In genomic region chr12:102705216-102705871, GRCm38 (mm10) we compare ENCODE assay signal across 8 mouse cellular contexts. TPM values are rescaled to one million over a fixed set of nuclear protein-coding genes. Genes with fewer than 3 reads are reported as not detected.
A peak's percentile ranks its signal among the peaks of the same experiment; 100 is the strongest.
DNase-seq lines count a peak whose midpoint lies in the region; ATAC-seq and TF ChIP-seq lines count a peak whose summit lies in the region.

No protein-coding gene starts in this region.

- H3K4me3 ChIP-seq in hindbrain, embryonic 16.5 days (ENCODE audit: low read length): peak overlapping the region; percentile 85
- peak overlapping the region; percentile 75 for H3K4me3 ChIP-seq in left cerebral cortex, adult 2 months
- peak overlapping the region; percentile 39 for H3K4me3 ChIP-seq in macrophage (ENCODE audit: inconsistent target)

- H3K4me1 ChIP-seq in hindbrain, embryonic 16.5 days (ENCODE audit: control insufficient read depth, insufficient read depth, low read depth, low read length): peaks cover 26% of the 10 kb centered on the region

- no peaks in the 10 kb centered on the region for H3K36me3 ChIP-seq in hindbrain, embryonic 16.5 days (ENCODE audit: control insufficient read depth, insufficient read depth, low read length)
- H3K36me3 ChIP-seq in macrophage (ENCODE audit: inconsistent target): no peaks in the 10 kb centered on the region

- intact Hi-C loops in left cerebral cortex, adult 2 months (cut with DNase I): loop anchor here (2.0 kb wide), 1 partner anchor 127 kb away; no protein-coding TSS in a partner anchor

- peak; percentile 79 for ATAC-seq in hindbrain, embryonic 16.5 days

- peak; percentile 98 for TF ChIP-seq CTCF in left cerebral cortex, adult 2 months (IDR thresholded peaks at IDR 0.05)

- H3K79me2 ChIP-seq in macrophage (ENCODE audit: inconsistent target): peaks cover 38% of the 10 kb centered on the region

- H3K27me3 ChIP-seq in hindbrain, embryonic 16.5 days (replicated peaks; ENCODE audit: control insufficient read depth, insufficient read depth, low read length): no peaks in the 10 kb centered on the region; the same call in 1 of the 2 replicates

- WGBS in hindbrain, embryonic 16.5 days: 3% methylated on average over 26 of the region's 45 CpGs
- WGBS in macrophage (ENCODE audit: missing documents): 5% methylated on average over 21 of the region's 45 CpGs

- no peaks in the 10 kb centered on the region for H3K9me3 ChIP-seq in hindbrain, embryonic 16.5 days (ENCODE audit: control insufficient read depth, low read length)

- peak; percentile 85 for DNase-seq in R1 (ENCODE audit: low read depth, low spot score)
- DNase-seq in cerebellum, postnatal 36 days: peak; percentile 92 to 95
- peak; percentile 78 for DNase-seq in gastrocnemius, adult 18-20 months (ENCODE audit: low spot score)
- peak; percentile 90 for DNase-seq in left cerebral cortex, adult 2 months (ENCODE audit: extremely low spot score in 1 of 2, low spot score in 2 of 2)
- DNase-seq in retina, postnatal 7 days (ENCODE audit: low read depth, low spot score): peak; percentile 85
- peak; percentile 66 to 75 for DNase-seq in urinary bladder, adult 18-20 months (ENCODE audit: low spot score in 2 of 2)

- peak overlapping the region; percentile 94 for H3K27ac ChIP-seq in hindbrain, embryonic 16.5 days (ENCODE audit: low read depth, low read length)
- peak overlapping the region; percentile 81 for H3K27ac ChIP-seq in left cerebral cortex, adult 2 months
- H3K27ac ChIP-seq in macrophage: peak overlapping the region; percentile 35; the same call in 1 of the 2 replicates

- peak overlapping the region; percentile 85 for H3K4me2 ChIP-seq in hindbrain, embryonic 16.5 days (ENCODE audit: low read length)

- H3K9ac ChIP-seq in hindbrain, embryonic 16.5 days (ENCODE audit: low read depth, low read length): peak overlapping the region; percentile 91

RNA-seq across cellular contexts. Expression of gene Itpk1, which starts 0.6 kb away (rescaled TPM):
- 1 to 10 TPM; 6.5 to 7.4 TPM for total RNA-seq in gastrocnemius, adult 18-20 months (2021)
- polyA plus RNA-seq in hindbrain, embryonic 16.5 days (2015; fragmentation: Nextera tagmentation; extraction: Ambion mirVana): 41.2 and 42.5 TPM in 2 replicates
- 10 to 100 TPM; 52.3 to 54.9 TPM for total RNA-seq in left cerebral cortex, adult 2 months (2021)
- 10 to 100 TPM in 19 of 26 experiments, 1 to 10 TPM in 7; 2.3 to 25.1 (median 14.1) TPM for total RNA-seq in macrophage (2018; cell fraction: chromatin; rRNA removed)
- 10 to 100 TPM in 23 of 26 experiments, 1 to 10 TPM in 3; 7.0 to 25.8 (median 15.6) TPM for total RNA-seq in macrophage (2018; cell fraction: cytosol; rRNA removed)
- total RNA-seq in macrophage (2018; cell fraction: nucleus; rRNA removed): 10 to 100 TPM in 20 of 26 experiments, 1 to 10 TPM in 6; 4.3 to 23.7 (median 13.7) TPM
- polyA plus RNA-seq in macrophage (2018): 10.4 to 13.5 TPM (median 12.1 TPM) in 3 replicates

RNA-seq across cellular contexts. Expression of gene Moap1, which starts 38.1 kb away (rescaled TPM):
- 1 to 10 TPM; 4.2 to 4.5 TPM for total RNA-seq in gastrocnemius, adult 18-20 months (2021)
- polyA plus RNA-seq in hindbrain, embryonic 16.5 days (2015; fragmentation: Nextera tagmentation; extraction: Ambion mirVana): 72.4 and 81.3 TPM in 2 replicates
- total RNA-seq in left cerebral cortex, adult 2 months (2021): 10 to 100 TPM; 24.4 to 33.8 TPM
- total RNA-seq in macrophage (2018; cell fraction: chromatin; rRNA removed): 10 to 100 TPM in 3 of 26 experiments, 1 to 10 TPM in 23; 2.2 to 13.7 (median 6.4) TPM
- 10 to 100 TPM in 1 of 26 experiments, 1 to 10 TPM in 25; 4.4 to 10.2 (median 7.2) TPM for total RNA-seq in macrophage (2018; cell fraction: cytosol; rRNA removed)
- total RNA-seq in macrophage (2018; cell fraction: nucleus; rRNA removed): 10 to 100 TPM in 7 of 26 experiments, 1 to 10 TPM in 19; 2.1 to 12.4 (median 8.1) TPM
- polyA plus RNA-seq in macrophage (2018): 4.7 to 7.2 TPM (median 6.1 TPM) in 3 replicates

RNA-seq across cellular contexts. Expression of gene Tmem251, which starts 38.2 kb away (rescaled TPM):
- total RNA-seq in gastrocnemius, adult 18-20 months (2021): 1 to 10 TPM; 1.9 to 5.1 TPM
- polyA plus RNA-seq in hindbrain, embryonic 16.5 days (2015; fragmentation: Nextera tagmentation; extraction: Ambion mirVana): 9.9 and 11.8 TPM in 2 replicates
- 1 to 10 TPM; 5.6 to 5.7 TPM for total RNA-seq in left cerebral cortex, adult 2 months (2021)
- 10 to 100 TPM in 20 of 26 experiments, 1 to 10 TPM in 6; 2.8 to 25.3 (median 14.0) TPM for total RNA-seq in macrophage (2018; cell fraction: chromatin; rRNA removed)
- total RNA-seq in macrophage (2018; cell fraction: cytosol; rRNA removed): 10 to 100 TPM in 23 of 26 experiments, 1 to 10 TPM in 3; 9.5 to 18.3 (median 13.8) TPM
- 10 to 100 TPM in 25 of 26 experiments, 1 to 10 TPM in 1; 4.4 to 35.3 (median 23.1) TPM for total RNA-seq in macrophage (2018; cell fraction: nucleus; rRNA removed)
- 11.4 to 13.5 TPM (median 12.9 TPM) in 3 replicates for polyA plus RNA-seq in macrophage (2018)

RNA-seq across cellular contexts. Expression of gene Gm28051, which starts 52.2 kb away (rescaled TPM):
- total RNA-seq in gastrocnemius, adult 18-20 months (2021): not detected
- not detected in 2 replicates for polyA plus RNA-seq in hindbrain, embryonic 16.5 days (2015; fragmentation: Nextera tagmentation; extraction: Ambion mirVana)
- total RNA-seq in left cerebral cortex, adult 2 months (2021): not detected
- not detected for total RNA-seq in macrophage (2018; cell fraction: chromatin; rRNA removed)
- total RNA-seq in macrophage (2018; cell fraction: cytosol; rRNA removed): not detected
- not detected for total RNA-seq in macrophage (2018; cell fraction: nucleus; rRNA removed)
- not detected in 3 replicates for polyA plus RNA-seq in macrophage (2018)

RNA-seq across cellular contexts. Expression of gene Gon7, which starts 52.3 kb away (rescaled TPM):
- total RNA-seq in gastrocnemius, adult 18-20 months (2021): 1 to 10 TPM; 8.2 to 9.7 TPM
- 38.7 and 45.2 TPM in 2 replicates for polyA plus RNA-seq in hindbrain, embryonic 16.5 days (2015; fragmentation: Nextera tagmentation; extraction: Ambion mirVana)
- 10 to 100 TPM; 15.8 to 18.1 TPM for total RNA-seq in left cerebral cortex, adult 2 months (2021)
- 10 to 100 TPM in 22 of 26 experiments, 1 to 10 TPM in 4; 6.5 to 23.9 (median 13.9) TPM for total RNA-seq in macrophage (2018; cell fraction: chromatin; rRNA removed)
- total RNA-seq in macrophage (2018; cell fraction: cytosol; rRNA removed): 10 to 100 TPM in 8 of 26 experiments, 1 to 10 TPM in 18; 7.2 to 12.6 (median 9.0) TPM
- 10 to 100 TPM in 19 of 26 experiments, 1 to 10 TPM in 7; 6.5 to 22.7 (median 15.9) TPM for total RNA-seq in macrophage (2018; cell fraction: nucleus; rRNA removed)
- polyA plus RNA-seq in macrophage (2018): 5.2 to 11.5 TPM (median 9.4 TPM) in 3 replicates

Comparison
In these comparisons a context has a peak if more than half of its experiments do, and no peak if none do; other contexts are left out.
1. Peak in every context shown above with its lines: DNase-seq, ATAC-seq, H3K4me3 ChIP-seq and H3K27ac ChIP-seq.
2. H3K27ac ChIP-seq: peak in every context shown above with its lines; median percentile 94 in hindbrain, embryonic 16.5 days; 81 in left cerebral cortex, adult 2 months; 35 in macrophage.
3. RNA of gene Itpk1, which starts 0.6 kb away (total RNA-seq): 52.3 to 54.9 TPM in left cerebral cortex, adult 2 months; 6.5 to 7.4 TPM in gastrocnemius, adult 18-20 months; every median in the first group is over 4 times any median in the second.
4. RNA of gene Moap1, which starts 38.1 kb away (total RNA-seq): 24.4 to 33.8 TPM in left cerebral cortex, adult 2 months; 4.2 to 4.5 TPM in gastrocnemius, adult 18-20 months; every median in the first group is over 4 times any median in the second.